Mouse (Mus musculus): ENCODE results near the gene Mtus2.

GRCm38 (mm10) chr5:148071800-148072199, 114.7 kb downstream of the Mtus2 start:
- TF ChIP-seq CTCF (IDR thresholded peaks at IDR 0.05; ENCODE audit: control insufficient read depth, insufficient read depth, low read length): no peak
- TF ChIP-seq POLR2A (IDR thresholded peaks at IDR 0.05; ENCODE audit: borderline replicate concordance, control insufficient read depth, low read depth, low read length): no peak
